Mouse (Mus musculus) layer of hippocampus, postnatal 14 days (tissue): ENCODE measurements at regions not wholly inside any gene's neighbourhood (a gene's known extent, or its start where the extent isn't known, plus 50 kb on each side); places are given as distances from the start of the nearest gene placed in this dataset.
"Not testable (repeated sequence)": the region's sequence is repeated elsewhere in the genome, so short reads cannot be mapped to it uniquely, and the experiment has no call there.

ENCODE experiments used
- DNase-seq, 2 experiments: peaks; one replicate each; pipeline ENCODE4 v3.0.0; 2021 to 2022; ENCODE audit warnings: low spot score in 2 of 2, mixed read lengths in 1 of 2

DNA sequence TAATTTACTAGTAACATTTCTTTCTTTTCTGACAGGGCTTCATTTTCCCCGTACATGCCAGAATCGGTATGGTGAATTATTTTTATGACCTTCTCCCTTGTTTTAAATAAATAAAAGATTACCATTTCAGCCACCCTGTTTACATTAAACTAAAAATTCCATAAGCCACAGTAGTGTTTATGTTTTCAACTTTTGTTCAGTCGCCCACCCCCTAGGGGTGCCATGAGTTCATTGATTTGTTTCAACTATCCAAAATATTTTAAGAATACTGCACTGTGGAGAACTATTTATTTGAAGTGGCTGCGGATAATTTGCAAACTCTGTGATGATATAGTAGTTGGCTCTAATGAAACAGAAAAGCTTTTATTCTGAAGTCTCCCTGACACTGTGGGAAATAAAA lies 132.9 kb downstream of the Tfec start:
- no peak for DNase-seq

- no peak for DNase-seq
Observed at GRCm38 (mm10) chr6:16764707-16765106, 133.5 kb downstream of the Tfec start.

GRCm38 (mm10) chr6:16755044-16755443 lies 143.2 kb downstream of the Tfec start:
- DNase-seq, result not testable (repeated sequence)

GRCm38 (mm10) chr6:16733184-16733583 lies 165.1 kb downstream of the Tfec start:
- no peak for DNase-seq

DNA sequence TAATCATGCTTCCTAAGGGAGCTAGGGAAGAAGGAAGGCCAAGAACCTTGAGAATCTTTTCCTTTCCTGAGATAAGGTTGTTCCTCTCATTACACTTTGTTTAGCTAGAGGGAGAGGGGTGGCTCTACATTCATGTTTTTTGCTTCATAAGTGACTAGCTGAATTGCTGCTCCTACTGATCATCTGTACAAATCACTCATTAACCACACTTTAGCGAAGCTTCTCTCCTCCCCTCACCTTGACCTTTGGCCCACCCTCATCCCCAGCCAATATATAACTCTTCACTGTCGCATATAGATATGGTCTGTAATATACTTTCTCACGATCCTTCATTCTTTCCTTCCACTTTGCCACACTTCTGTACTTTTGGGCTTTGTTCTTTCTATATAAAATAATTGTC lies 166.1 kb downstream of the Tfec start:
- no peak for DNase-seq

DNA sequence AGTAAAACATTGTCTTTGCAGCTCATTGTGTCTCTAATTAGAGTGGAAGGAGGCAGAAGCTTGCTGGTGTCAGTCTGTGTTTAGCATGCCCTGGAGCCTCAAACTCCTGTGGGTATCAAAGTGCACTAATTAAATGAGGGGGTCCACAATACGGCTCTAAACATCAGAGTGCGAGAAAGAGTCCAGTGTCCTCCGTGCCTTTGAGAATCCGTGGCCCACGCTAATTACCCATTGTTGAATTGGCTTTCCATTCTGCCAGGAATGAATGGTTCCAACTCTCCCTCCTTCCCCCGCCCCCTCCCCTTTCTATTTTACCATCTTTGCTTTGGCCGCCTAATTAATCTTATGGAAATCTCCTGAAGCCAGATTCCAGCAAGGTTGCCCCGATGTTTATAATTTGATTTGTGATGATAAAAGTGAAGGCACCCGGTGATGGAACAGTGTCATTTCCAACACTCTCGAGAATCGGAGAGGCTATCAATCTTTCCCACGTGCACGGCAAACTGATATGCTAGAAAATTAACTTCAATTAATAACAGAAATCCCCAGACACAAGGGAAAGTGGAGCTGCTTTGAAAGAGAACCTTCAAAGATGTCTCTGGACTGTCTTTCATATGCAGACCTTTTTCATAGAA lies 170.9 kb downstream of the Tfec start:
- no peak for DNase-seq

- DNase-seq, result no peak
Observed at GRCm38 (mm10) chr6:16725256-16725655, 173.0 kb downstream of the Tfec start.

- no peak for DNase-seq
Observed at GRCm38 (mm10) chr6:16704496-16704895, 193.7 kb downstream of the Tfec start.

DNA sequence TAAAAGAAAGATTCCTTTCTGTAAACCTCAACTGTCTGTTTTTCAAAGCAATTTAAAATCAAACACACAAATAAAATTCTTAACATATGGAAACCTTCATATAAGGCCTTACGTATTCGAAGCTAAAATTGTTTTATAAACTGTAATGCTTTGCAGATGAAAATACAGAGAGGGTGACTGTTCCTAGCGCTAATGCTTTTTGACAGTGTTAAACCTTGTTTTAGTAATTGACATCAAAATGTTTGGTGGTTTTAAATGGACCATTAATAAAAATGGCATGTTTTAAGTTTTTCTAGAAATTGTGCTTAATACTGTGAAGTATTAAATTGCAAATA lies 194.9 kb downstream of the Tfec start:
- DNase-seq, result no peak

- DNase-seq, result no peak
Observed at GRCm38 (mm10) chr6:16702706-16703411, 195.4 kb downstream of the Tfec start.

DNA sequence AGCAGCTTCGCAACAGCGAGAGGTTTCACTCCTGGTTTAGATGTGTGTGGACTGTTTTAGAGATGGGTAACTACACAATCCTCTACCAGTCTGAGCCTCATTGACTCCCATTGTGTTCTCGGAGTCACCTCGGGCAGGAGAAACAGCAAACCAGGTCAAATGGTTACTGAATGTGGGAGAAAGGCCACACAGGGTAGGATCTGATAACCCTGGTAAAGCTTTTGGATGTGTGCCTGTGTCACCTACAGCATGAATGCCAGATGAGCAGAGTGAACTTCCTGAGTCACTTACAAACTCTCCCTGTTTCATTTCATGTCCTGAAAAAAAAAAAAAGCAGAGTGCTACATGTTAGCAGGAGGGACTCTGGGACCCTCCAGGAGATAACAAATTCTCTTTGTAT lies 201.0 kb downstream of the Tfec start:
- no peak for DNase-seq

GRCm38 (mm10) chr6:16668004-16668403 lies 230.2 kb downstream of the Tfec start:
- no peak for DNase-seq

GRCm38 (mm10) chr6:16667241-16667640 lies 231.0 kb downstream of the Tfec start:
- DNase-seq, result no peak

DNA sequence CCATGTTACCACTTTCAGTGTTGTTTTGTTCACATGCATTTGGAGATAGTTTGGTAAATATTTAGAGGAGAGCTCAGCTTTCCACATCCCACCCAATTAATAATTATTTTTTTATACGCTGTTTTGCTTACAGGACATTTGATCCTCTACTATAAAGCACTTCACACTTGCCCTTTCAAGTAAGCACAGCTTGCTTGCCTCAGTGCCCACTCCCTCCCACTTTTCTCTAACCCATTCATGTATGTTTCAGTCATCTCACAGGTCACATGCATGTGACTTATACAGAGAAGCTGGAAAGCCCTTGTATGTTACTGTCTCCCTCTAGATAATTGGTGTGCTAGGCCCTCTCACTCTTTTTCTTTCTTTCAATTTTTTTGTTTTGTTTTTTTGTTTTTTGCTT lies 252.0 kb downstream of the Tfec start:
- DNase-seq, result no peak

GRCm38 (mm10) chr6:16643519-16643918 lies 254.7 kb downstream of the Tfec start:
- DNase-seq, result no peak

DNA sequence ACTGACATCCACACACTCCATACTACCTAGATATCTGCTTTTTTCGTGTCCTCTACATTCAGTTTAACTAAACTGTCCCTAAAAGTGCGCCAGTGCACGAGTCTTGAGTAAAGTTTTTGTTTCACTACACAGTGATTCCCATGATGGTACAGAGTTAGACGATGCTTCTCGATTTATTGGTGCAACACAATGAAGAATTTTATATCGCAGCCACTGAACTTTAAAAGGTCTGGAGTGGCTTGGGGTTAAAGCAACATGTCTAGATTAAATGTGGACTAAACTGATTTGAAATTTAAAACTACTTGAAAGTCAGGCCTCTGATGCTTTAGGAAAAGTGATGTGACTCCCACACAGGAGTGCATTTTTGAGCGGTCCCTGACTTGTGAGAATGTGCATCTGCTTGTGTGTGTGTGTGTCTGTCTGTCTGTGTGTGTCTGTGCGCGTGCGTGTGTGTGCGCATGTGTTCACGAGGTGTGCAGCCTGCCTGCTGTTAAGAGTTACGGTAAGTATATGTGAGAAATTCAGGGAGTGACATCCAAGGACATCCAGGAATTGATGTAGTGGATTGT lies 261.4 kb downstream of the Tfec start:
- no peak for DNase-seq

GRCm38 (mm10) chr6:16636108-16636507 lies 262.1 kb downstream of the Tfec start:
- DNase-seq, result no peak

DNA sequence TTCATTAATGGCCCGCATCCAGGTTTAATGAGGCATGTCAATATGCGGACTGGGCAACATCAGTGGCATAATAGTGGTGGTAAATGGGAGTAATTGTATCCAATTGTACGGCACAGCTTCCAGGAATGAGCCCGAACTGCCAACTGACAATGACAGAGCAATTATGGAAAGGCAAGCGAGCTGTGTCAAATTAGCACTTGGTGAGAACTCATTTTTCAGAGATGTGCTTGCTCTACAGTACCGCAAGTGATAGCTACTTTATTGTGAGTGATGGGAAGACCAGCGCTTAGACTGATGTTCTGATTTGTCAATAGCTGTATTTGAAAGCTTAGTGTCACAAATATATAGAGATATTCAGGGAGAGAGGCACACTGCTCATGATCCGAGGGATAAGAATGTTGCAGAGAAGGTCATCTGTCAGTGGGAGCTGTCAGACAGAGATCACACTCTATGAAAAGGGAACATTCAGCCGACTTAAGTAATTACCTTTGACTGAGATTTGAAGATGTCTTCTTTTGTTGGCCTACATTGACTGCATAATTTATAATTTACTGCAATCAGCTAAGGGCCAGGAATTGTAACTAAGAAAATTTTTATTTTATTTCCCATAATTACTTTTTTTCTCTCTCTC lies 290.7 kb downstream of the Tfec start:
- peak in 1 of 2 experiments; percentile 29 for DNase-seq

DNA sequence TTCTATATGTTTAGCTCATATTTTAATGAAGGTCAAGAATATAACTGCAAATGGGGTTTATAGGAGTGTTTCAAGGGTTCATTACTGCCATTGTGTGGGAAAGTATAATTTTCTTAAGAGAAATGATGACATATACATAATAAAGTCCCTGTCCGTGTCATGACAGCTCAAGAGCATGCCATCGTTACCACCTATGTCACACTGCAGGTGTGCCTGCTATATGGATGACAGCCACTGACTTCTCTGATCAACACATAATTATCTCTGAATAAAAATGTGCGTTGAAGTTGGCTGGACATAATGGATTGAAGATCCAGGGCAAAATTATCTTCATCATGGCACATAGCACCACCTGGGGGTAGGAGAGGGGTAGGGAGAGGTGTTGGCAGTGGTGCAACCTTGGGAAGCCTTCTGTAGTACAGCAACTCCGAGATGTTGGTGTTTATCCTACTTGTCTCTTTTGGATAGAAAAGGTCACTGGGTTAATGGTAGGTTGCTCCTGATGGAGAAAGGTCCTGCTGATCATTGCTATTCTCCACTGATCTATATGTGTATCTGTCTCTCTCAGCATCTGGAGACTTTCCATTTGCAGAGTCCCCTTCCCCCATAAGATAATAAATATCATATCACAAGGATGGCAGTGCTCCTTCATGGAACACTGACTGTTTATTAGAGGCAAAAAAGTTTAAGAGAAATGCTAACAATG lies 291.4 kb downstream of the Tfec start:
- no peak for DNase-seq

DNA sequence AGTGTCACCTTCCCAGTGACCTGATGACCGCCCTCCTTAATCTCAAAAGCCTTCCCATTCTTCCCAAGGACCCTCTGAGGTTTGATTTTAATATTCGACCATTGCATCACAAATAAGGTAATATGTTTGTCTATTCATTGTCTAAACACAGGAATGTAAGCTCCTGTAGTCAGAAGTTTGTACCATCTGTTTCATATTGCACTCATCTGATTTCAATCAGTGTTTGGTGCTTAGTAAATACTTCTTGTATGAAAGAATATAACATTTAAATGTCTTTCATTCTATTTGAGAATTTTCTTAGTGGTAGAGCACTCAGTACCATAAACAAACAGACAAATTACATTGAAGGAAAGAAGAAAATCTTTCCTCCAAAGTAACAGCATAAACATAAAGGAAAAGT lies 305.8 kb downstream of the Tfec start:
- DNase-seq, result no peak

- no peak for DNase-seq
Observed at GRCm38 (mm10) chr6:16582302-16582701, 315.9 kb downstream of the Tfec start.

DNA sequence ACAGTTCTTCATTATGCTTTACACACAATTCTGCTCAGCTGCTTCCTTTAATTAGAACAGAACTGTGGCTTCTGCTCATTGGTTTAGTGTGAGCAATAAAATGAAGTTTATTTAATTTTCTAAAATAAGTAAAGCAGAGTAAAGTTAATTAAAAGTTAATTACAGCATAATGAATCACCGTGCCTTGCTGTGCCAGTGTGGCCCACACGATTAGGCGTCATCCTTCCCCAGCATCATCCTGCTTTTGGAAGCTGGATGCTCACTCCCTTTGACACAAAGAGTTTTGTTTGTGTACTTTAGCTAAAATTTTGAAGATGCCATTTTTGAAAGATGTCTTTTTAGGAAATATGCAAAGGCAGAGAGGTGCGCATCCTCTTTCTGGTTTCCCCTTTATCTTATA lies 316.4 kb downstream of the Tfec start:
- no peak for DNase-seq
